Mouse (Mus musculus) G1E (cell line): Measurements from ENCODE around the gene Plscr1. TPM values are rescaled to one million over a fixed set of nuclear protein-coding genes. Genes with fewer than 3 reads are reported as not detected.
A peak's percentile ranks its signal among the peaks of the same experiment; 100 is the strongest.

Experiments
- ATAC-seq: 2 replicates; pipeline ENCODE4 v1.8.0; 2016; ENCODE audit warnings: mild to moderate bottlenecking; ENCODE audit not compliant: insufficient number of reproducible peaks, poor library complexity, low FRiP score, severe bottlenecking; ENCODE audit errors: extremely low read depth
- DNase-seq: peaks from one replicate; pipeline ENCODE4 v3.0.0; 2012; ENCODE audit warnings: low spot score
- H3K27me3 ChIP-seq: 2 replicates; pipeline ENCODE4 v1.6.1; 2012; ENCODE audit warnings: mild to moderate bottlenecking, low read length, inconsistent platforms; ENCODE audit not compliant: insufficient read depth
- H3K36me3 ChIP-seq: replicated peaks from 2 replicates; pipeline ENCODE3; 2012; ENCODE audit warnings: mild to moderate bottlenecking, inconsistent platforms
- H3K4me1 ChIP-seq: 2 replicates; pipeline ENCODE4 v1.6.1; 2012; ENCODE audit warnings: low read depth, low read length, inconsistent platforms, mixed read lengths; ENCODE audit not compliant: insufficient read depth
- H3K4me3 ChIP-seq: 2 replicates; pipeline ENCODE4 v1.5.1; 2012; ENCODE audit warnings: low read depth, mild to moderate bottlenecking, inconsistent platforms, low read length, moderate library complexity, mixed read lengths
- H3K9me3 ChIP-seq: replicated peaks from 2 replicates; pipeline ENCODE4 v1.6.1; 2012; ENCODE audit warnings: inconsistent platforms
- CTCF ChIP-seq: IDR thresholded peaks from 2 replicates; pipeline ENCODE4 v1.5.1; 2012; ENCODE audit warnings: low read depth, low read length, inconsistent platforms, mixed read lengths
- GATA1 ChIP-seq: IDR thresholded peaks from 2 replicates; pipeline ENCODE4 v1.6.1; 2012; ENCODE audit warnings: borderline replicate concordance, low read length, inconsistent platforms, mixed read lengths
- GATA2 ChIP-seq: IDR thresholded peaks from 2 replicates; pipeline ENCODE4 v1.6.1; 2012; ENCODE audit warnings: low read depth, low read length, inconsistent platforms, borderline replicate concordance
- POLR2AphosphoS5 ChIP-seq: IDR thresholded peaks from 2 replicates; pipeline ENCODE4 v1.6.1; 2012; ENCODE audit warnings: low read depth, low read length, inconsistent platforms; ENCODE audit not compliant: insufficient replicate concordance
- TAL1 ChIP-seq: conservative IDR thresholded peaks from 2 replicates; pipeline ENCODE4 v1.6.1; 2012; ENCODE audit warnings: low read depth, low read length, inconsistent platforms, mixed read lengths
- polyA plus RNA-seq: library from polyadenylated mRNA; stranded (reverse); fragments of >175 nt; gene quantifications from 2 replicates; pipeline ENCODE4 v1.2.3, GENCODE M21; 2012
- total RNA-seq, 2 experiments: library from RNA; stranded (forward) in 1 of 2; stranded (reverse) in 1 of 2; fragments of 200-1000 nt in 1 of 2; fragments of >200 nt in 1 of 2; fragmentation: Nextera tagmentation in 1 of 2; gene quantifications; 2 replicates each; pipeline ENCODE4 v1.2.3; 2014 to 2017

Plscr1 gene
- 76.7 and 80.3 TPM in 2 replicates for total RNA-seq (2014; fragmentation: Nextera tagmentation)
- total RNA-seq (2017): 146 and 180 TPM in 2 replicates
- polyA plus RNA-seq: 124 and 157 TPM in 2 replicates

DNA sequence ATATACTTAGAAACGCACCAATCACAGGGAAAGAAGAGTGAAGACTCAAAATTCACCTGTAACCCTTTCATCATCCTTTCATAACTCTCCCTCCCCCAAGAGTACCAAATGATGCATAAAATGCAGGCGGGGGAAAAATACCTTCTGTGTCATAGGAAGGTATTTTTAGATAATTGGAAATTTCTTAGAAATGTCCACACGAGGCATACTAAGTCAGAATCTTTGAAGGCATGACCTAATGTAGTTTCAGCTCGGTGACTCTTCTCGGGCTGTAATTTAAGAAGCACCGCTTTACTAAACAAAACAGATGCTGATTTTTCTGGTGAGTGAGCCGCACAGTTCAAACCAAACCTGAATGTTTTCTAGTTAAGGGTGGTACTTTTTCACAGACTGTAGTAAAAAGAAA is at the start of gene Plscr1:
Gene Plscr1, plus strand, starts transcription at position 304 of the 406 bp plus-strand sequence.
- no peak for TF ChIP-seq CTCF
- TF ChIP-seq GATA1: no peak
- no peak for TF ChIP-seq POLR2AphosphoS5
- TF ChIP-seq TAL1: no peak
- no peak for TF ChIP-seq GATA2
- H3K4me1 ChIP-seq: peaks cover 39% of the 10 kb centered on the region
- H3K9me3 ChIP-seq: no peaks in the 10 kb centered on the region
- H3K27me3 ChIP-seq: no peaks in the 10 kb centered on the region
- no peak for ATAC-seq
- peaks cover 11% of the 10 kb centered on the region for H3K36me3 ChIP-seq
- DNase-seq: no peak
- H3K4me3 ChIP-seq: peak within 1 kb of the TSS; percentile 88

DNA sequence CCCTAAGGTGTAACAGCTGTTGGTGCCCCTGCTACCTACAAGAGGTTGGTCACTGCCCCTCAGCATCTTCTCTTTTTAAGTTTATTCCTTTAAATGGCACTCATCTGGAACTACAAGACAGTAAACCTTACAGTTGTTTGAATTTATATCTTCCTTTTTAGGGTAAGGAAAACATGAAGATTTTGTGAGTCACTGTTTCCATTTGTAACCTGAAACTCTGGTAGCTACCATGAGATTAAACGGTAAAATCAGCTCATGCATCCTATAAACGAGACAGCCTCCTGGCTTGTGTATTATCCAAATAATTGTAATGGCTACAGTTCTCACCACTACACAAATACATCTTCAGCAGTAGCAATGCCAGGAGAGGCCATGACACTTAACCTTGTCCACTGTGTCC is 45.2 kb upstream of the Plscr1 start:
- ATAC-seq (no peak), DNase-seq (no peak)
- no peak for TF ChIP-seq CTCF
- TF ChIP-seq GATA2: no peak
- H3K9me3 ChIP-seq: no peaks in the 10 kb centered on the region
- H3K4me3 ChIP-seq: no peak overlapping the region
- H3K27me3 ChIP-seq: 0 out of 2 replicates have a peak, but pooled peaks cover 5% of the 10 kb centered on the region
- H3K4me1 ChIP-seq: peaks cover 4% of the 10 kb centered on the region
- H3K36me3 ChIP-seq: no peaks in the 10 kb centered on the region

DNA sequence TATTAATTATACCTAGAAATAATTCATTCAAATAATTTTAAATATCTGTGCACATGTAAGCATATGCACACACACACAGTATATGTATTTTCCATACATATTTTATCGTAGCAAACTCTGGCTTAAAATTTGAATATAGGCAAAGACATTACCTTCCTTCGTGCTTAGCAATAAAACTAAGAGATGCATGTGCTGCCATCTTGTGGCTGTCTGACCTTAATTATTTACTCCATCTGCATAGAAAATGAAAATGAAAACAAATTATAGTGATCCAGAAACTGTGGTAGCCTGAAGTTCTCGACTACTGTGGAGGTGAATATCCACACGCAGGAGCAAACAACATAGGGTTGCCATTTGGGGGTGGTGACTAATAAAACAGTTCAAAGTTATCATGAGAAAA is 42.2 kb upstream of the Plscr1 start:
- 0 out of 2 replicates have a peak, but pooled peaks cover 2% of the 10 kb centered on the region for H3K27me3 ChIP-seq
- ATAC-seq: peak; percentile 74
- TF ChIP-seq GATA1: no peak
- TF ChIP-seq CTCF: no peak
- TF ChIP-seq GATA2: no peak
- TF ChIP-seq POLR2AphosphoS5: no peak
- TF ChIP-seq TAL1: no peak
- no peaks in the 10 kb centered on the region for H3K9me3 ChIP-seq
- peaks cover 4% of the 10 kb centered on the region for H3K4me1 ChIP-seq
- no peak for DNase-seq
- no peaks in the 10 kb centered on the region for H3K36me3 ChIP-seq
- H3K4me3 ChIP-seq: no peak overlapping the region

DNA sequence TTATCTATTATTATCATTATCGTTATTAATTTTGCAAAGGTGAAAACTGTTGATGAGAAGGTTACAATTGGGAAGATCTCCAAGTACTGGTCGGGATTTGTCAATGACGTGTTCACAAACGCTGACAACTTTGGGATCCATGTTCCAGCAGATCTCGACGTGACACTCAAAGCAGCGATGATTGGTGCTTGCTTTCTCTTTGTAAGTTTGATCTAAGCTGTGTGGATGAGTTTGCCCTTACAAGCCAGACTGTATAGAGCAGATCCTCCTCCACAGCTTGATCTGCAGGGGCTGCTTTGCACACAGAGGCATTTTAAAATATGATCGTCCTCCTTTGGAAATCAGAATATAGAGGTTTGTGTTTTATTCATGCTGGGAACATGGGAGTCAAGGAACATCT is 41.8 kb upstream of the Plscr1 start:
- no peaks in the 10 kb centered on the region for H3K9me3 ChIP-seq
- DNase-seq (no peak), ATAC-seq (no peak)
- H3K4me1 ChIP-seq: peaks cover 4% of the 10 kb centered on the region
- TF ChIP-seq TAL1 (no peak), POLR2AphosphoS5 (no peak), GATA1 (no peak), CTCF (no peak), GATA2 (no peak)
- H3K36me3 ChIP-seq: no peaks in the 10 kb centered on the region
- 0 out of 2 replicates have a peak, but pooled peaks cover 2% of the 10 kb centered on the region for H3K27me3 ChIP-seq
- H3K4me3 ChIP-seq: no peak overlapping the region

DNA sequence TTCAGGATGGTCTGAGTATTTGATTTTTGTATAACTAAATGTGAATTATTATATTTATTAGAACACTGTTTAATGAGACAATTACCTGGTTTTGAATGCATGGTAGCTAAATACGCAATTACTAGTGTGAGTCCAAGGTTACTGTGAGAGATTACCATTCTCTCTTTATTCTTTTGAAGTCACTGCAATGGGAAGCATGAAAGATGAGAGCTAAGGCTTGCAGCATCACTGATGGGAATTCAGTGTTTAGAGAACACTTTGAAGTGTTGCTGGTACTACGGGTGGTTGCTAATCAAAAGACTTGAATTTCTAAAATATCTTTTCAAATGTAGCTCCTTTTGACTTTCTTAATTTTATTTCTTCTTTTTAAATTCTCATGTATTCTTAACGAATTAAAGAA is 39.7 kb upstream of the Plscr1 start:
- peaks cover 4% of the 10 kb centered on the region for H3K4me1 ChIP-seq
- TF ChIP-seq POLR2AphosphoS5: no peak
- TF ChIP-seq GATA1: no peak
- no peak for TF ChIP-seq TAL1
- TF ChIP-seq CTCF: no peak
- TF ChIP-seq GATA2: no peak
- H3K27me3 ChIP-seq: no peaks in the 10 kb centered on the region
- DNase-seq: no peak
- H3K4me3 ChIP-seq: no peak overlapping the region
- H3K36me3 ChIP-seq: no peaks in the 10 kb centered on the region
- no peaks in the 10 kb centered on the region for H3K9me3 ChIP-seq
- no peak for ATAC-seq

DNA sequence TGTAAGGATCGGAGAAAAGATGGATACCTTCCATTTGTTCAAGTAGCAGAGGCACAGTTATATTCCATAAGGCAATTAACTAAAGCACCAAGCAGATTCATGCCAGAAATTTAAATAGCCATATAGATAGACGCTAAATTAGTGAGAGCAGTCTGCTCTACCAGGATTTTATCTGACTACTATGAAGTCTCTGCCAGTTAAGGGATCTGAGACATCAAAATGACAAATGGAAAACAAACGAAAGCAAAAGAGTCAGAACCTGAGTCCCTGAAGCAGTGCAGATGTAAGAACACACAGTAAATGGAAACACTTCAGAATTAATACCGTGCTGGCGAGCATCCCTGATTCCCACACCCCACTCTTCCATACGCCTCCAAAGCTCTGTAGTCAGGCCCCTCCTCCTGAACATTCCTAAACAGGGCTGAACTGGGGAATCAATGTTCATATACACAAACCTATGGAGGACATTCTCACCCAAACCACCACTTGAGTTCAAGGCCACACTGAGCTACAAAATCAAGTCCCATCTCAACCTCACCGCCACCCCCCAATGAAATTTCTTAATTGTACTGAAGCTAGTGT is 39.1 kb upstream of the Plscr1 start:
- peaks cover 4% of the 10 kb centered on the region for H3K4me1 ChIP-seq
- no peak for ATAC-seq
- H3K27me3 ChIP-seq: no peaks in the 10 kb centered on the region
- H3K36me3 ChIP-seq: no peaks in the 10 kb centered on the region
- TF ChIP-seq GATA1: no peak
- no peak for TF ChIP-seq TAL1
- no peak for TF ChIP-seq GATA2
- TF ChIP-seq POLR2AphosphoS5: no peak
- no peak for TF ChIP-seq CTCF
- no peak for DNase-seq
- no peaks in the 10 kb centered on the region for H3K9me3 ChIP-seq
- no peak overlapping the region for H3K4me3 ChIP-seq

DNA sequence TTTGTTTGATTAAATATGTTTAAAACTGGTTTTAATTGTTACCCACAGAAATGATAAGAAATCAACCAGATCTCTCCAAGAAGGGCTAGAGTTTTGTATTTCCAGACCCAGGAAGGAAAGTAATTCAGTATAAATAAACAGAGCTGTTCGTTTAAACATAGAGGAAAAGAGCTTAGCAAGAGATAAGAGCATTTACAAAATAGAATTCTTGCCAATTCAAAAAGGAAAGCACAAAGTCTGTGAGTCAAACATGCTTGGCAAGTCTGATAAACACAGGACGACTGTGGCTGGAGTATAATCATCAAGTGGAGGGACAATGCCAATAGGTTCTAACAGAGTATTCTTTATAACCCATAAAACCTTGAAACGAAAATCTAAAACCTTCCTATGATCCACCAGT is 38.5 kb upstream of the Plscr1 start:
- TF ChIP-seq GATA1 (no peak), TAL1 (no peak), CTCF (no peak), GATA2 (no peak), POLR2AphosphoS5 (no peak)
- no peak overlapping the region for H3K4me3 ChIP-seq
- no peaks in the 10 kb centered on the region for H3K9me3 ChIP-seq
- ATAC-seq: no peak
- no peaks in the 10 kb centered on the region for H3K36me3 ChIP-seq
- DNase-seq: no peak
- peaks cover 7% of the 10 kb centered on the region for H3K4me1 ChIP-seq
- H3K27me3 ChIP-seq: no peaks in the 10 kb centered on the region
